Mouse (Mus musculus) c-Kit-positive CD71-negative TER-119-negative erythroid progenitor cells, embryonic 14.5 days (primary cell): ENCODE data around the gene Sdk1.

Source experiments
- DNase-seq: peaks from one replicate; pipeline ENCODE4 v3.0.0-alpha.2; 2013; ENCODE audit warnings: low read depth

Gene Sdk1

GRCm38 (mm10) chr5:141344376-141344775 lies 103.1 kb downstream of the Sdk1 start:
- DNase-seq, result no peak

- DNase-seq, result no peak
These were observed 104.2 kb downstream of the Sdk1 start for GRCm38 (mm10) chr5:141345476-141345875.

GRCm38 (mm10) chr5:141362676-141363075 lies 121.4 kb downstream of the Sdk1 start:
- DNase-seq, result no peak

- DNase-seq, result no peak
These were observed 122.7 kb downstream of the Sdk1 start for GRCm38 (mm10) chr5:141363956-141364355.

GRCm38 (mm10) chr5:141368567-141368966 lies 127.3 kb downstream of the Sdk1 start:
- no peak for DNase-seq

GRCm38 (mm10) chr5:141374797-141375196 lies 133.5 kb downstream of the Sdk1 start:
- no peak for DNase-seq

GRCm38 (mm10) chr5:141379836-141380773 lies 138.8 kb downstream of the Sdk1 start:
- DNase-seq, result no peak

- DNase-seq, result no peak
These were observed 139.5 kb downstream of the Sdk1 start for GRCm38 (mm10) chr5:141380774-141381156.

GRCm38 (mm10) chr5:141381581-141381980 lies 140.3 kb downstream of the Sdk1 start:
- DNase-seq, result no peak

- DNase-seq, result no peak
These were observed 141.1 kb downstream of the Sdk1 start for GRCm38 (mm10) chr5:141382246-141382835.

GRCm38 (mm10) chr5:141388451-141388850 lies 147.2 kb downstream of the Sdk1 start:
- DNase-seq, result no peak

GRCm38 (mm10) chr5:141390541-141390940 lies 149.3 kb downstream of the Sdk1 start:
- no peak for DNase-seq

- no peak for DNase-seq
These were observed 149.9 kb downstream of the Sdk1 start for GRCm38 (mm10) chr5:141391153-141391552.

GRCm38 (mm10) chr5:141393846-141394245 lies 152.6 kb downstream of the Sdk1 start:
- no peak for DNase-seq

GRCm38 (mm10) chr5:141394586-141394985 lies 153.3 kb downstream of the Sdk1 start:
- DNase-seq, result no peak

- no peak for DNase-seq
These were observed 162.5 kb downstream of the Sdk1 start for GRCm38 (mm10) chr5:141403741-141404140.

- no peak for DNase-seq
These were observed 163.4 kb downstream of the Sdk1 start for GRCm38 (mm10) chr5:141404651-141405050.

GRCm38 (mm10) chr5:141406926-141407325 lies 165.6 kb downstream of the Sdk1 start:
- DNase-seq, result no peak

- DNase-seq, result no peak
These were observed 171.7 kb downstream of the Sdk1 start for GRCm38 (mm10) chr5:141413013-141413412.

- DNase-seq, result no peak
These were observed 174.5 kb downstream of the Sdk1 start for GRCm38 (mm10) chr5:141415644-141416243.

GRCm38 (mm10) chr5:141428132-141428531 lies 186.8 kb downstream of the Sdk1 start:
- DNase-seq, result no peak

GRCm38 (mm10) chr5:141433286-141433685 lies 192.0 kb downstream of the Sdk1 start:
- DNase-seq, result no peak

GRCm38 (mm10) chr5:141447247-141447646 lies 206.0 kb downstream of the Sdk1 start:
- no peak for DNase-seq
